Mouse (Mus musculus) heart, postnatal 36 days (tissue): ENCODE results near the gene Map1b. TPM values are rescaled to one million over a fixed set of nuclear protein-coding genes. Genes with fewer than 3 reads are reported as not detected.

ENCODE experiments used
- DNase-seq, 2 experiments: peaks; one replicate each; pipeline ENCODE4 v3.0.0; 2021 to 2022
- intact Hi-C: fragments of 180-260 bp; cut with DNase I; formaldehyde crosslinking; loops from one replicate; pipeline ENCODE4 v1.15.1; 2025
- total RNA-seq, 2 experiments: library from RNA; stranded (reverse); gene quantifications; 2 replicates each; pipeline ENCODE4 v1.2.3; 2021

Gene Map1b
- total RNA-seq, 2 experiments from 2014 or later = 11.8 to 14.4 TPM

- no peak for DNase-seq
- intact Hi-C loops = no loop called here
Measured at GRCm38 (mm10) chr13:99452444-99452843, 63.9 kb downstream of the Map1b start.

- DNase-seq = no peak
Measured at GRCm38 (mm10) chr13:99451276-99451675, 65.1 kb downstream of the Map1b start.

GRCm38 (mm10) chr13:99450766-99451165 lies 65.6 kb downstream of the Map1b start:
- peak in 1 of 2 experiments; percentile 46 for DNase-seq
- intact Hi-C loops = no loop called here

More at GRCm38 (mm10) chr13:99451276-99451675, 65.1 kb downstream of the Map1b start:
- intact Hi-C loops = no loop called here

- intact Hi-C loops = loop anchor here (5.0 kb wide), 1 partner anchor 48 kb away; no protein-coding TSS in a partner anchor
- DNase-seq = no peak
Measured at GRCm38 (mm10) chr13:99449547-99449946, 66.8 kb downstream of the Map1b start.

GRCm38 (mm10) chr13:99448278-99448677 lies 68.1 kb downstream of the Map1b start:
- no peak for DNase-seq
- intact Hi-C loops = loop anchor here (5.0 kb wide), 1 partner anchor 49 kb away; no protein-coding TSS in a partner anchor

GRCm38 (mm10) chr13:99447403-99448199 lies 68.7 kb downstream of the Map1b start:
- intact Hi-C loops = loop anchor here (5.0 kb wide), 1 partner anchor 50 kb away; no protein-coding TSS in a partner anchor
- DNase-seq = peak in 1 of 2 experiments; percentile 28

GRCm38 (mm10) chr13:99447002-99447401 lies 69.3 kb downstream of the Map1b start:
- no peak for DNase-seq
- intact Hi-C loops = loop anchor here (5.0 kb wide), 1 partner anchor 50 kb away; no protein-coding TSS in a partner anchor

- intact Hi-C loops = loop anchor here (2.0 to 5.0 kb wide), 2 partner anchors 26 to 52 kb away; no protein-coding TSS in a partner anchor
- DNase-seq = no peak
Measured at GRCm38 (mm10) chr13:99444880-99445279, 71.5 kb downstream of the Map1b start.

GRCm38 (mm10) chr13:99444431-99444871 lies 71.9 kb downstream of the Map1b start:
- no peak for DNase-seq
- intact Hi-C loops = loop anchor here (2.0 kb wide), 1 partner anchor 26 kb away; no protein-coding TSS in a partner anchor

- no peak for DNase-seq
- intact Hi-C loops = loop anchor here (2.0 kb wide), 1 partner anchor 25 kb away; no protein-coding TSS in a partner anchor
Measured at GRCm38 (mm10) chr13:99443484-99444175, 72.7 kb downstream of the Map1b start.

GRCm38 (mm10) chr13:99442434-99443249 lies 73.7 kb downstream of the Map1b start:
- intact Hi-C loops = no loop called here
- no peak for DNase-seq

GRCm38 (mm10) chr13:99441700-99442433 lies 74.5 kb downstream of the Map1b start:
- no peak for DNase-seq
- intact Hi-C loops = no loop called here

- no peak for DNase-seq
- intact Hi-C loops = no loop called here
Measured at GRCm38 (mm10) chr13:99440228-99440627, 76.1 kb downstream of the Map1b start.

- intact Hi-C loops = no loop called here
- DNase-seq = no peak
Measured at GRCm38 (mm10) chr13:99439357-99439756, 77.0 kb downstream of the Map1b start.

GRCm38 (mm10) chr13:99437051-99437450 lies 79.3 kb downstream of the Map1b start:
- intact Hi-C loops = no loop called here
- DNase-seq = no peak

GRCm38 (mm10) chr13:99434494-99434893 lies 81.8 kb downstream of the Map1b start:
- intact Hi-C loops = no loop called here
- DNase-seq = no peak

- intact Hi-C loops = no loop called here
- no peak for DNase-seq
Measured at GRCm38 (mm10) chr13:99433068-99434008, 83.0 kb downstream of the Map1b start.

- DNase-seq = no peak
- intact Hi-C loops = no loop called here
Measured at GRCm38 (mm10) chr13:99423581-99423980, 92.8 kb downstream of the Map1b start.

- intact Hi-C loops = no loop called here
- DNase-seq = no peak
Measured at GRCm38 (mm10) chr13:99416601-99417000, 99.7 kb downstream of the Map1b start.
